Mouse (Mus musculus) urinary bladder, postnatal 36 days (tissue): ENCODE results near the gene Ubxn6.
"Not testable (repeated sequence)": the region's sequence is repeated elsewhere in the genome, so short reads cannot be mapped to it uniquely, and the experiment has no call there.

ENCODE experiments used
- DNase-seq, 2 experiments: peaks; one replicate each; pipeline ENCODE4 v3.0.0; 2022; ENCODE audit warnings: low spot score in 2 of 2, mixed read lengths in 1 of 2

The Ubxn6 gene

DNA sequence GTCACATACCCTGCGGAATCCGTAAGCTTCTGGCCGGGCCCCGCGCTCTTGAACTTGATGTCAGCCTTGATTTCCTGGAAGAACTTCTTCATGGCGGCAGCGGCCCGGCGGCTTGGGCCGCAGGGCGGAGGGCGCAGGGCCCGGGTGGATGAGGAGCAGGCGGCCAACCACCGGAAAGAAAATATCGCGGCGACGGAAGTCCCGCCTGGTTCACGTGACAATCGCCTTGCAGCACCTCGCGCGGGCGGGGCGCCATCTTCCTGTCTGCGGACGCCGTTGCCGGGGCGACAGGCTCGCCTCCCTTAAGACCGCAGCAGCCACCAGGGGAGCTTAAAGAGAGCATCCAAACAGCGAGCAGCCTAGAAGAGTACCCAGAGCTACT, at the start of gene Ubxn6:
Gene Ubxn6, minus strand, starts transcription at position 202 of the 382 bp plus-strand sequence.
- DNase-seq, result peak; percentile 93 to 97

DNA sequence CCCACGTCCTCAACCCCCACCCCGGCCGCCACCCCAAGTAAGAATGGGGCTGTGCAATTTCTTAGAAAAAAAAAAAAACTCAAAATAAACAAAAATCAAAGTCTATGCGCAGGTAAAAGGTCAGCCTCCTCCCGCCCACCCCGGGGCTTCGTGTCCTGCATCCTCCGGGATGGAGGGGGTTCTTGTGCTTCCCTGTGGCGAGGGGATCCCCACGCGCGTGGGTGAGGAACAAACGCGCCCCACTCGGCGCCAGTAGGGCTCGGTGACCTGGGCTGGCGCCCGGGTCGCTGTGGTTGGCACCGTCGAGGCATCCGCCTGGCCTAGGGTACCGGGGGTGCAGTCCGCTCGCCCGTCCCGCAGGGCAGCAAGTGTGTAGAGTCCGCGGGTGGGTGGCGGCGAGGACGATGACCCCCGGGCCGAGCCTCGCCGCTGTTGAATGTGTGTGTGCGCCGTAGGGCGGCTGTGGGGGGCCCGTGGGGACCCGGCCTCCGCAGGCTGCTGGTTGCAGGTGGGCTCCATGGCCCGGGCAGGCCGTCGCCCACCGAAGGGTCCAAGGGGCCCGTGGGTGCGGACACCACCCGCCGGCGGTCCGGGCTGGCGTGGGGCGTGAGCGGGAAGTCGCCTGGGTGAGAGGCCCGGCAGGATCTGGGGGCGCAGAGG, 49.0 kb upstream of the Ubxn6 start:
- no peak for DNase-seq

DNA sequence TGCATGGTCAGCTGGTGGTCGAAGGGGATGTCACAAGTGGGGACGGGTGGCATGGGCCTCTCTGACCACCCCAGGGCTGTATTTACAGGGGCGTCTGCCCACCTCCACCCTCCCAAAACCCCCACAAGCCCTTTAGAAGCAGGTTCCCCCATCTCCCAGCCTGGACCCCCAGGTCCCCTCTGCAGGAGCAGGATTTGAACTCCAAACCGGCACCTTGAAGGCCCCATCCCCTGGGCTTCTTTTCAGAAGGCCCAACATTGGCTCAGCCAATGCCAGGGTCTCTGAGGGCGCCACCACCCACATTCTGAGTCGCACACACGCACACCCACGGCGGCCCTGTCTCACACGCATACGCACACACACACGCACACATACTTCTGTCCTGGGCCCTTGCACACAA, 48.3 kb upstream of the Ubxn6 start:
- no peak for DNase-seq

DNA sequence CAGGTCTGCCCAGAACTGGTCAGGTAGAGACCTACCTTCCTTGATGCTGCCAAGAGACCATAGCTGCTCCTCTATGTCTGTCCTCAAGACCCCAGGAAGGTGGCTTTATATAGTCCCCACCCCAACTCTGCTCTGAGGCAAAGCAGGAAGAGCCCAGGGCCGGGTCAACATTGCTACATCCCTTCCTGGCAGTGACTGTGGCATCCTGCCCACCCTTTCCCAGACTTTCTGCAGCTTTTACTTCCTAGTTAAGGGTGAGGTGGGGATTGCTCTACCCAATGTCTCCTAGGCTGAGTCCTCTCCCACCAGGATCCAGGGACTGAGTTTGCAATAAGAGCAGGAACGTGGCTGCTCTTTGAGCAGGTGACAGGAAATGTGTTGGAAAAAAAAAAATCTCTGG, 47.0 kb upstream of the Ubxn6 start, which contains the start of gene Lrg1:
Gene Lrg1, minus strand, starts transcription at position 176 of the 400 bp plus-strand sequence.
- no peak for DNase-seq

DNA sequence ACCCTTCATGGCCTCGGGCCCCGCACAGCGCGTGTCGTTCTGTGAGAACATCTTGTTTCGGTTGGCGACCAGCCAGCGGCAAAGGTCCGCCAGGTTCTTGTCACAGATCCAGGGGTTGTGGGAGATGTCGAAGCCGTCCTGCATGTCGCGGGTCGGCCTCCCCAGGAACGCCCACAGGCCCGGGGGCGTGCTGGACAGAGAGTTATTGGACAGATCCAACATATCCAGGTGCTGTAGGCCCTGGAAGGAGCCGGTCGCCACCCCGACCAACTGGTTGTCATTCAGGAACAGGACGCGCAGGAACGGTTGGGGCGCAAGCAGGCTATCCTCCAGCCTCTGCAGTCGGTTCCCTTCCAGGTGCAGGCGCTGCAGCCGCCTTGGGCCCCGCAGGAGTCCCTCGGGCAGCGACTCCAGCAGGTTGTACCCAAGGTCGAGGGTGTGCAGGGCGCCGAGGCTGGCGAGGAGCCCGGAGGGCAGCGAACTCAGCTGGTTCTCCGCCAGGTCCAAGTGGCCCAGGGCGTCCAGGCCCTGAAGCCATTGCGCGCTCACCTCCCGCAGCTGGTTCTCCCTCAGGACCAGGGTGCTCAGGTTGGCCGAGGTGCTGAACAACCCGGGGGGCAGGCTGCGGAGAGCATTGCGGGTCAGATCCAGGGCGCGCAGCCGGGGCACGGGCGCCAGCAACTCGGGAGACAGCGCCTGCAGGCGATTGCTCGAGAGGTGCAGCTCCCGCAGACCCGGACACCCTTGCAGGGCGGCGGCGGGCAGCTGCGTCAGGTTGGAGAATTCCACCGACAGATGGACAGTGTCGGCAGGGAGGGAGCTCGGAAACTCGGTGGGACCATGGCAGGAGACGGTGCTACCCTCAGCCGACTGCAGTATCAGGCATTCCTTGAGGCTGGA, 45.4 kb upstream of the Ubxn6 start:
- DNase-seq, result no peak

DNA sequence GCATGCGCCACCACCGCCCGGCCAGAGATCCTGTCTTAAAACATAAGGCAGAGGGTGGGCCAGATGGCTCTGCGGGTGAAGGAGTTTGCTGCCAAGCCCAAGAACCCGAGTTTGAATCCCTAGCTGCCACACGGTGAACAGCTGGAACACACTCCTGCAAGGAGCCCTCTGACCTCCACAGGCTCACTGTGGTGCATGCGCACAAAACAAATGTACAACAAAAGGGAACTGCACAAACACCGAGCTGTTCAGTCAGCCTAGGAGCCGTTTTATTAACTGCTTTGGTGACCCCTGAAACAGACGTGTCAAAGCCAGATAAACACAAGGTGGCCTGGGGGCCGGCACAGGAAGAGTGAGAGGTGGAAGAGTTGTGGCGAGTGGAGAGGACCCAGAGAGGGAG, 44.6 kb upstream of the Ubxn6 start:
- DNase-seq, result no peak

DNA sequence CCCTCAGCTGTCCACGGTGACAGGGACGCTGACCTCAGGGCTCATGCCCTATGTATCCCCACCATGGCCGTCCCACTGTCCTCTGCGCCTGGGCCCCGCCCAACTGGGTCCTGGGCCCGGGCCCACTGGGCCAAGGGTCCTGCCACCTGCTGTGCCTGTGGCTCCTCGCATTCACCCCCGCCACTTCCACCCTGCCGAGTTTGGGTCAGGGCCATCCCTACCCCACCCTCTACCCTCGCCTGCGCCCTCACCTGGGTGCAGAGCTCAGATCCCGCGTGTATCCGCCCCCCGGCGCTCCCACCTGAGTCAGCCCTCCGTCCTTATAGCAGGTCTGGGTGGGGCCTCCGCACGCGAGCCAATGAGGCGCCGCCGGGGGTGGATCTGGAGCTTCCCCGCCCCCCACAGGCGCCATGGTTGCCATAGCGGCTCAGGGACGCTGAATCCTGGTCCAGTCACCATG, 42.5 kb upstream of the Ubxn6 start, which contains the start of gene Plin5:
Gene Plin5, minus strand, starts transcription at position 346 of the 460 bp plus-strand sequence.
- DNase-seq, result peak in 1 of 2 experiments; percentile 55

DNA sequence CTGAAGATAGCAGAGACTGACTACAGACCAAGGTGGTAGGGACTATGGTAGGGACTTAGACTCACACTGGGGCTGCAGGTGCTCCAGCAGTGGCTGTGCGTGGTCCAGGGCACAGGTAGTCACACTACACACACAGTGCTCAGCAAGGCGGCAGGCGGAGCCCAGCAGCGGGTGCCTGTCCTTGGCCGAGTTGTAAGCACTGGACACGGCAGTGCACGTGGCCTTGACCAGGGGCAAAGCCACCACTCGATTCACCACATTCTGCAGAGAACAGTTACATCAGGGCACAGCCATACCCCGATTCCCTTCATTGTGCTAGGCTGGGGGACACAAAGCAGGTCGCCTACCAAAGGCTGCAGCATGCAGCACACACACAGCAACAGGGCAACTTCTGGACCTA, 41.4 kb upstream of the Ubxn6 start:
- no peak for DNase-seq

DNA sequence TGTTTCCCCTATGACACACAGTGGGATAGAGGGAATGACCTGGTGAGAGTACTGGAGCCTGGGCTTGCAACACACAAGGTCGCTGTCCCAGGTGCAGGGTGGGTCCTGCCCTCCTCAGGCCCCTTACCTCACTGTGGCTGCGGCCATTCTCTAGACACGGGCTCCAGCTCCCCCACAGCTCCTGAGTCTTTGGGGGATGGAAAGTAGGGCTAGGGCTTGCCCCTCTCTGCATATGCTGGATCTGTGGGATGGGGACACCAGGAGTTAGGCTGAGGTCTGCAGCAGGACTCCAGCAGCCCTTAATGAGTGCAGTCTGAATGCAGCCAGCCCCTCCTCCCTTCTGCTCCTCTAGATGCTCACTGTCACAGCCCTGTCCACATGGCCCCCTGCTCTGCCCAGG, 37.9 kb upstream of the Ubxn6 start:
- DNase-seq, result no peak

DNA sequence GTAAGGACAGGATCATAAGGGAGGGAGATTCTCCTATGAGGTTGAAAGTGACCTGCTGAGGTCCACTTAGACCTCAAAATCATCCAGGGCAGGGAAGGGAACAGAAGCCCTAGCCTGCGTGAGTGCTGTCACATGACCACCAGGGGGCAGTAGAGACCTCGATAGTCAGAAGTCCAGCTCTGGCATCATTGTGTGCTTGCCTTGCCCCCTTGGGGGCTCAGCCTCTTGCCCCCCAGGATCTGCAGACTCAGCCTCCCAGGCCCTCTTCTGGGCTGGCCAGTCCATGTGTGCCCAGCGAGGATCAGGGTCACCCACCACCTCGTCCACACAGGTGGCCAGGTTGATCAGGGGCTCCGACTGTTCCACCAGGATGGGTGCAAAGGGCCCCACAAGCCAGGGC, 37.0 kb upstream of the Ubxn6 start:
- peak in 1 of 2 experiments; percentile 51 for DNase-seq

DNA sequence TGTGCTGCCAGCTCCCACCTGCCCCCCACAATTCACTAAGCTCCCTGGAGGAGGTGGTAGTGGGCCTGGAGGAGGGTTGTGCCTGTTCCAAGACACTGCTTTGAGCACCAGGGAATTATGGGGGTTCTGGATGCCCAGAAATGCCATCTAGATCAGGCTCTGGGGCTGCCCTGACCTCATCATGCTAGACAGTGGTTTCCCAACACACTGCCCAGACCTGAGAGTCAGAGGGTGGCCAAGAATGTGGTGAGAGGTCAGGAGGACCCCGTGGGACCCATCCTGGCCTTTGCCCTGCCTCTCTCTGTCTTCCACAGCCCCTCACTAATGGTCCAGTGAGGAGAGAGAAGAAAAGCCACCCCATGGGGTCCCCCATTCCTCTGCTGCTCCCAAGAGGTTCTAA, 36.2 kb upstream of the Ubxn6 start:
- peak in 1 of 2 experiments; percentile 43 for DNase-seq

DNA sequence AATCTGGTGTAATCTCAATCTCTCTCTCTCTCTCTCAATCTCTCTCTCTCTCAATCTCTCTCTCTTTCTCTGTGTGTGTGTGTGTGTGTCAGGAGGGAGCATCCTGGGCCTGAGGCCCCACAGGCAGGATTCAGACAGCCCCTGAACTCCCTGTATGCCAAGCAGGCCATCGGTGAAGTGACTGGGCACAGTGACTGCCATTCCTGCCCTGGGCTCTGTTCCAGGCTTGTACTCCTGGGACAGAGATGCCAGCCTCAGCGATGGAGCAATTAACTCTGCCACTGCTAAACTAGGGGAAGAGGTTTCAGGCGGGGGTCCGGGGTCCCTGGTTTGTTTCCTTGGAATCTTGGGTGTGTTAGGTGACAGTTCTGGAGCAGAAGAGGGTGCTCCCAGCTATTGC, 35.7 kb upstream of the Ubxn6 start:
- peak in 1 of 2 experiments; percentile 66 for DNase-seq

DNA sequence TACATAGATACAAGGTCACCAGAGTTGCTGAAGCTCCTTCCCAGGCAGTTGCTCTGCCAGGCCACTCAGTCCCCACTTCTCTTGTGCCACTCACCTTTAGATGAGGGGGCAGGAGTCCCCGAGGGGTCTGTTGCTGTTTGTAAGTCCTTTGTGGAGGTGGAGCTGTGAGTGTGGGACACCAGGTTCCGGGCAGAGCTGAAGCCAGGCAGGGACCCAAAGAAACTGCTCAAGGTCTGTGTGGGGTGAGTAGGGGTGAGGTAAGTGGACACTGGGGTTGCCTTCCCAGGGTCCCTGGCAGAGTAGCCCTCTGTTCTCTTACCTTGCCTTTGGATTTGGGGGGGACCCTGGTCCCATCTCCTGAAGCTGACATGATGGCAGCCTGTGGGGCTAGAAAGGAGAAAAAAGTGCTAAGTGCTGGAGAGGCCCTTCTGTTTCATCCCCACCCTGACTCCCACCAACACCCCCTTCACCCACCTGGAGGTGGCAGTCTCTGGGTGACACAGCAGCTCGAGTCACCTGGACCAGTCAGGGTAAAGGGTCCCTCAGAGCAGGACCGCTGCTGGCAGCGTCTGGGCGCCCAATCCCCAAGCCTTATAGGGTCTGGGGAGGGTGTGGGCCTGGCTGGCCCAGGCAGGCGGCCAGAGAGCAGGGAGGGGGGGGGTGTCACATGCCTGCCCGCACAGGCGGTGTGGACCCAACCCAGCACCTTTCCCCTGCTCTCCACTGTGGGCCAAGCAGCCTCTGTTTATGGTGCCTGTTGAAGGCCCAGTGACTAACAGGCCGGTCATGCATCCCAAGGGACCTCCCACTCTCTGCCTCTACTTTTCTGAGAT, 34.6 kb upstream of the Ubxn6 start, which contains the start of gene Plin4:
Gene Plin4, minus strand, starts transcription at position 585 of the 833 bp plus-strand sequence.
- peak; percentile 61 to 83 for DNase-seq

DNA sequence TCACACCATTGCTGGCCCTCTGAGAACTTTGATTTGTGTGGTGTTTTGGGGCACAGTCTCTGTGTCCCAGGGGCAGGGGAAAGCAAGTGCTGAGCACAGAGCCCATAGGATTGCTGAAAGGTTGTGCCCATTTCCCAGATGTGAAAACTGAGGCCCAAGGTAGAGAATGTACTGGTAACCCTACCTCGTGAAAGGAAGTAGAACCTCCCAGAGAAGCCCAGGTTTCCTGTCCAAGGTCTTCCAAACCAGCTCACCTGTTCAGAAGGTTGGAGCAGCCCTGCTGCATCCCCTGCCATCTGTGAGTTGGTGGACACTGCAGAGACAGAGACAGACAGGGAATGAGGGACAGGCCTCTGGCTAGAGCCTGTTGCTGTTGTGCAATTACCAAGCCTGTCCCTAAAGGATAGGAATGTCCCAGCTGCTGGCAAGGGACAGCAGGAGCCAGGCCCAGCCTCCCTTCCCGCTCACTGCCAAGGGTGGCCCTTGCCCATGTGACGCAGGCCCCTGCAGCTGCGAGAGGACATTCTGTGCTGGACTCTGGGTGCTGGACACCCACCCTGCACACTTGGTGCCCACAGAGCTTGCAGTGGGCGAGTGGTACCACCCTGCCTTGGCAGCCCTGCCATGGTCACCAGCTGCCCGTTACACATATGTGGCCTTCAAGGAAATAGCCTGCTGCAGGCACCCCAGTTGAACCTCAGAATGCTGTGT, 33.7 kb upstream of the Ubxn6 start:
- DNase-seq, result peak in 1 of 2 experiments; percentile 67

DNA sequence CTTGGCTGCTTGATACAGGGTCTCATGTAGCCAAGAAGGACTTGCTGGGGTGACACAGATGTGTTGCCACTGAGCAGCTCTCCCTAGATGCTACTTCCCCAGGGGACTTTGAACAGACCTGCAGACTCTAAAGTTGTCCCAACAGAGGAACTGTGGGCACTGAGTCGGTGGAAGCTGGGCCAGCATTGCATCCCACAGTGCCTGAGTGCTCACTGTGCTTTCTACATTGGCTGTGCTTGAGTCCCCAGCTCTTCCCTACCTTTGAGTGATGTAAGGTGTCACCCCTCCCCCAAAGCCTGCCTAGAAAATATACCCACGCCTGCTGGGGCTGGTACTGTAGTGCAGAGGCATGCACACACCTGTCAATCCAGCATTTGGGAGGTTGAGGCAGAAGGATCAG, 32.9 kb upstream of the Ubxn6 start:
- DNase-seq, result no peak

DNA sequence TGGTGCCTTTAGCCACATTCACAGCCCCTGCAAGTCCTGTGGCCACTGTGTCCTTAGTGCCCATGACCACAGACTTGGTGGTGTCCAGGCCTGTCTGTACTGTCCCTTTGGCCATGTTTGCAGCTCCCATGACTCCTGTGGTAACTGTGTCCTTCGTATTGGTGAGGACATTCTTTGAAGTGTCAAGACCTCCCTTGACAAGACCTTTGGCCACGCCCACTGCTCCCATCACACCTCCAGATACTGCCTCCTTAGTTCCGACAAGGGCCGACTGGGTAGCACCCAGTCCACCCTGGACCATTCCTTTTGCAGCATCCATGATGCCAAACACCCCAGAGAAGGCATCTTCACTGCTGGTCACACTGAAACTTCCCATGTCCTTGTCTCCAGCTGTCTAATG, 32.2 kb upstream of the Ubxn6 start:
- DNase-seq, result no peak

DNA sequence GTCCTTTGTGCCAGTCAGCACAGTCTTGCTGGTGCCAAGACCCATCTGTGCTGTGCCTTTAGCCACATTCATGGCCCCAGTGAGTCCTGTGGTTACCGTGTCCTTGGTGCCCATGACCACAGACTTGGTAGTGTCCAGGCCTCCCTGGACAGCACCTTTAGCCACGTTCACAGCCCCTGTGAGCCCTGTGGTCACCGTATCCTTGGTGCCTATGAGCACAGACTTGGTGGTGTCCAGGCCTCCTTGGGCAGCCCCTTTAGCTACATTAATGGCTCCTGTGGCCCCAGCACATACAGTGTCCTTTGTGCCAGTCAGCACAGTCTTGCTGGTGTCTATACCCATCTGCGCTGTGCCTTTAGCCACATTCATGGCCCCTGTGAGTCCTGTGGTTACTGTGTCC, 31.6 kb upstream of the Ubxn6 start:
- not testable (repeated sequence) for DNase-seq

DNA sequence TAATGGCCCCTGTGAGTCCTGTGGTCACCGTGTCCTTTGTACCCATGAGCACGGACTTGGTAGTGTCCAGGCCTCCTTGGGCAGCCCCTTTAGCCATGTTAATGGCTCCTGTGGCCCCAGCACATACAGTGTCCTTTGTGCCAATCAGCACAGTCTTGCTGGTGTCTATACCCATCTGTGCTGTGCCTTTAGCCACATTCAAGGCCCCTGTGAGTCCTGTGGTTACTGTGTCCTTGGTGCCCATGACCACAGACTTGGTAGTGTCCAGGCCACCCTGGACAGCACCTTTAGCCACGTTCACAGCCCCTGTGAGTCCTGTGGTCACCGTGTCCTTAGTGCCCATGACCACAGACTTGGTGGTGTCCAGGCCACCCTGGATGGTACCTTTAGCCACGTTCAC, 30.0 kb upstream of the Ubxn6 start:
- DNase-seq, result not testable (repeated sequence)

DNA sequence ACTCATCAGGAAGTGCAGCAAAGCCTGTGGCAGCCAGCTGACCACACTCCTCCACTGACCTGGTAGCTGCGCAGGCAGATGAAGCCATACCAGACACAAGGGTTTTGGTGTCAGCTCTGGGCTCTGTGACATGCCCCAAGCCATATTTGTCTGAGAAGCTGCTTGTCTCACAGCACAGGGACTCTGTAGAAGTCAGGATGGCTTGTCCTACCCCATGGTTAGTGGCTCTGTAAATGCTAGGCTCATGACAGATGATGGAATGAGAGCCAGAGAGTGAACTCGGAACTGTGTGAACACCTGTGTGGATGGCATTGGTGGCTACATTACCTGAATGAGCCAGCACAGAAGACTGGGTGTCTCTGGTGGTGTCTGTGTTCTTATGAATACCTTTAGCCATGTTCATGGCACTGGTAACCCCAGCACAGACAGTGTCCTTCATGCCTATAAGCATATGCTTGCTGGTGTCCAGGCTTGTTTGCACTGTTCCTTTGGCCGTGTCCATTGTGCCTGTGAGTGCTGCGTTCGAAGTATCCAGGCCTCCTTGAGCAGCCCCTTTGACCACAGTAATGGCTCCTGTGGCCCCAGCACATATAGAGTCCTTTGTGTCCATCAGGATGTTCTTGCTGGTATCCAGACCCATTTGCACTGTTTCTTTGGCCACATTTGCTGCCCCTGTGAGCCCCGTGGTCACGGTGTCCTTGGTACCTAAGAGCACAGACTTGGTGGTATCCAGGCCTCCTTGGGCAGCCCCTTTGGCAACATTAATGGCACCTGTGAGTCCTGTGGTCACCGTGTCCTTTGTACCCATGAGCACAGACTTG, 28.8 kb upstream of the Ubxn6 start:
- DNase-seq, result peak in 1 of 2 experiments; percentile 45

DNA sequence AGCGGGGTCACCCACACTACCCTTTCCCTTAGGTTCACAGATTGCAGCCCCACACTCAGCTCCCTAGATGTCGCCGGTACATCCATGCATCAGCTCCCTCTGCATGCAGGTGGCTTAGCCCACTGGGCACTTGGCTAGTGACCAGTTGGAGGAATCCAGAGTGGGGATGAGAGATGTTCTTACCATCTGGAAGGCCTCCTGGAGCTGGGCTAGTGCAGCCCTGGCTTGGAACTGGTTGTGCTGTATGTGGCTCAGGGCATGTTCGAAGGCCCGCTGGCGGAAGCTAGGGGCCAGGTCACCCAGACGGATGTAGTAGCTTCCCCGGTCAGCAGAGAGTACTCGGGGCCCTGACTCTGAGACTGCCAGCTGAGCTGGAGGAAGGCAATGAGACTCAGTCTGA, 28.1 kb upstream of the Ubxn6 start:
- no peak for DNase-seq
